Mouse (Mus musculus): Measurements from ENCODE around the gene Magi2. TPM values are rescaled to one million over a fixed set of nuclear protein-coding genes. Genes with fewer than 3 reads are reported as not detected.

Gene Magi2
- polyA plus RNA-seq, 1 experiment from 2014 or later, result 4.6 TPM

DNA sequence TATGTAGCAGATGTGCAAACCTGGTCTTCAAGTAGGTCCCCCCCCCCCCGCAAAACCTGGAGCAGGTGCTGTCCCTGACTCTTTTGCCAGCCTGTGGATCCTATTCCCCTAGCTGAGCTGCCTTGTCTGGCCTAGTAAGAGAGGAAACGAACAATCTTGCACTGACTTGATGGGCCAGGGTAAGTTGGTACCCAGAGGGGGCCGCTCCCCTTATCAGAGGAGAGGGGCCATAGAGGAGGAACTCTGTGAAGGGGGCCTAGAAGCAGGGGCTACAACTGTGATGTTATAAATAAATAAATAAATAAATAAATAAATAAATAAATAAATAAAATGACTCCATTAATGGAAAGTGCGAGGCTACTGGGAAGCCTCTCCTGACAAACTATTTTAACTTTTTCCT is 848.0 kb downstream of the Magi2 start:
- H3K4me1 ChIP-seq (ENCODE audit: control insufficient read depth, insufficient read depth, low read length), result no peaks in the 10 kb centered on the region
- H3K4me2 ChIP-seq, result no peak overlapping the region
- H3K36me3 ChIP-seq (ENCODE audit: control insufficient read depth, insufficient read depth, low read length), result no peaks in the 10 kb centered on the region
- H3K9ac ChIP-seq (ENCODE audit: low read length), result no peak overlapping the region
- DNase-seq (ENCODE audit: low spot score, missing footprints) (no peak), ATAC-seq (ENCODE audit: low FRiP score) (no peak)
- H3K4me3 ChIP-seq (ENCODE audit: low read depth, low read length), result no peak overlapping the region
- no peaks in the 10 kb centered on the region for H3K27me3 ChIP-seq (ENCODE audit: control insufficient read depth, insufficient read depth, low read length)
- 95% methylated on average over 4 of the region's 4 CpGs for WGBS
- no peaks in the 10 kb centered on the region for H3K9me3 ChIP-seq (ENCODE audit: control insufficient read depth, low read length)
- no peak overlapping the region for H3K27ac ChIP-seq (ENCODE audit: low read depth, low read length)

- ATAC-seq (ENCODE audit: low FRiP score), result no peak
- 73% methylated on average over 7 of the region's 7 CpGs for WGBS
These were observed 852.1 kb downstream of the Magi2 start for GRCm38 (mm10) chr5:20078931-20079330.

DNA sequence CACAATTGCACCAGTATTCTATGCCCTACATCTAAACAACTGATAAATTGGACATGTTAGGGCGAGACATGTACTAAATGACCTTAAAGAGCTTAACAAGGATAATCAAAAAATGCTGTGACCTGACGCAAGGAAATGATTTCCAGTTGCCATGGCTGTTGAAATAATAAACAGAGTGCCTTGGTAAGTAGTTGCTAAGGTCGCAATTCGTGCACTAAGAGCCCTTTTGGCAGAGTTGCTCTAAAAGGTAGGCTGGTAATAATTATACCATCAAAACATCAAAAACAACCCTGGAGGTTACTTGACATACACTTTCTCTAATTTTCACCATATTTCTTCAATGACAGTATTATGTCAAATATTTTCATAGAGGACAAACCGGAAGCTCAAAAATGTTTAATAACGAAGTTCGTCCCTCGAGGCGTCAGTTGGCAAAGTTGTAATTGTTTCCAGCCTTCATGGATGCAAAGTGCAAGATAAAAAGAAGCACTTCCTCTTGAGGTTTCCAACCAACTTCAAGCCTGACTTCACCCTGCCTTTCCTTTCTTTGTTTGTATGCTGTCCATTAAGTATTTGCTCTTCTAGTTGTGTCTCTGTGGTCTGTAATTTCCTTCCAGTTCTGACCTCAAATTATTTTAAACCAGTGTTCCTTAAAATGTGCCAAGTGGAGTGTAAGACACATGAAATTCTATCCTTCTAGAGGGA is 853.9 kb downstream of the Magi2 start:
- Histone ChIP-seq H3K9ac (ENCODE audit: low read length) (no peak overlapping the region), H3K4me2 (no peak overlapping the region), H3K9me3 (ENCODE audit: control insufficient read depth, low read length) (no peaks in the 10 kb centered on the region), H3K4me1 (ENCODE audit: control insufficient read depth, insufficient read depth, low read length) (no peaks in the 10 kb centered on the region), H3K36me3 (ENCODE audit: control insufficient read depth, insufficient read depth, low read length) (no peaks in the 10 kb centered on the region), H3K27ac (ENCODE audit: low read depth, low read length) (no peak overlapping the region), H3K4me3 (ENCODE audit: low read depth, low read length) (no peak overlapping the region), H3K27me3 (ENCODE audit: control insufficient read depth, insufficient read depth, low read length) (no peaks in the 10 kb centered on the region)
- DNase-seq (ENCODE audit: low spot score, missing footprints) (no peak), ATAC-seq (ENCODE audit: low FRiP score) (no peak)
- WGBS, result 83% methylated on average over 9 of the region's 9 CpGs

More at GRCm38 (mm10) chr5:20078931-20079330, 852.1 kb downstream of the Magi2 start:
- H3K4me2 ChIP-seq, result no peak overlapping the region
- no peak overlapping the region for H3K9ac ChIP-seq (ENCODE audit: low read length)
- H3K9me3 ChIP-seq (ENCODE audit: control insufficient read depth, low read length), result no peaks in the 10 kb centered on the region
- no peak for DNase-seq (ENCODE audit: low spot score, missing footprints)
- no peaks in the 10 kb centered on the region for H3K27me3 ChIP-seq (ENCODE audit: control insufficient read depth, insufficient read depth, low read length)
- H3K4me3 ChIP-seq (ENCODE audit: low read depth, low read length), result no peak overlapping the region
- no peaks in the 10 kb centered on the region for H3K36me3 ChIP-seq (ENCODE audit: control insufficient read depth, insufficient read depth, low read length)
- H3K27ac ChIP-seq (ENCODE audit: low read depth, low read length), result no peak overlapping the region
- H3K4me1 ChIP-seq (ENCODE audit: control insufficient read depth, insufficient read depth, low read length), result no peaks in the 10 kb centered on the region

- H3K4me2 ChIP-seq, result no peak overlapping the region
- H3K9me3 ChIP-seq (ENCODE audit: control insufficient read depth, low read length), result no peaks in the 10 kb centered on the region
- no peak overlapping the region for H3K9ac ChIP-seq (ENCODE audit: low read length)
- ATAC-seq (ENCODE audit: low FRiP score) (no peak), DNase-seq (ENCODE audit: low spot score, missing footprints) (no peak)
- H3K36me3 ChIP-seq (ENCODE audit: control insufficient read depth, insufficient read depth, low read length), result no peaks in the 10 kb centered on the region
- H3K27me3 ChIP-seq (ENCODE audit: control insufficient read depth, insufficient read depth, low read length), result no peaks in the 10 kb centered on the region
- no peaks in the 10 kb centered on the region for H3K4me1 ChIP-seq (ENCODE audit: control insufficient read depth, insufficient read depth, low read length)
- WGBS, result 92% methylated on average over 1 of the region's 1 CpGs
- H3K27ac ChIP-seq (ENCODE audit: low read depth, low read length), result no peak overlapping the region
- no peak overlapping the region for H3K4me3 ChIP-seq (ENCODE audit: low read depth, low read length)
These were observed 855.5 kb downstream of the Magi2 start for GRCm38 (mm10) chr5:20082368-20082767.

DNA sequence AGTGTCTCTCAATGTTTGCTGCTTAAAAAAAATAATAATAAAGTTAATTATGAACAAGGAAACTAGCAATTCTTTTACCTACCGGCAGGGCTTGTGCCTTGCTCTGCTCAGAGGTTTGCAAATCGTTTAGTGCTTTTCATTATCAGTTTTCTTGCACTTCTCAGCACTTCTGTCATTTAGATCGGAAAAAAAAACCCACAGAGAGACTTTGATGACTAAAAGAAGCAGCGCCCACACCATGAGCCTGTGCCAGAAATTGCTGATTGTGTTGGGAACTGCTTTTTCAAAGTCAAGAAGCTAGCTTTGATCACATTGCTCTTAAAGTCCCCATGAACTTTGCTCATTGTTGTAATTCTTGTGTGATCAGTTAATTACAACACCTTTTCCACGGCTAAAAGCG is 860.2 kb downstream of the Magi2 start:
- Histone ChIP-seq H3K4me3 (ENCODE audit: low read depth, low read length) (no peak overlapping the region), H3K9ac (ENCODE audit: low read length) (no peak overlapping the region), H3K9me3 (ENCODE audit: control insufficient read depth, low read length) (no peaks in the 10 kb centered on the region), H3K4me1 (ENCODE audit: control insufficient read depth, insufficient read depth, low read length) (no peaks in the 10 kb centered on the region), H3K36me3 (ENCODE audit: control insufficient read depth, insufficient read depth, low read length) (no peaks in the 10 kb centered on the region), H3K27ac (ENCODE audit: low read depth, low read length) (no peak overlapping the region), H3K4me2 (no peak overlapping the region), H3K27me3 (ENCODE audit: control insufficient read depth, insufficient read depth, low read length) (no peaks in the 10 kb centered on the region)
- 72% methylated on average over 6 of the region's 6 CpGs for WGBS
- DNase-seq (ENCODE audit: low spot score, missing footprints) (no peak), ATAC-seq (ENCODE audit: low FRiP score) (no peak)

- DNase-seq (ENCODE audit: low spot score, missing footprints) (no peak), ATAC-seq (ENCODE audit: low FRiP score) (no peak)
- Histone ChIP-seq H3K4me1 (ENCODE audit: control insufficient read depth, insufficient read depth, low read length) (no peaks in the 10 kb centered on the region), H3K27ac (ENCODE audit: low read depth, low read length) (no peak overlapping the region), H3K4me2 (no peak overlapping the region), H3K9me3 (ENCODE audit: control insufficient read depth, low read length) (no peaks in the 10 kb centered on the region), H3K4me3 (ENCODE audit: low read depth, low read length) (no peak overlapping the region), H3K9ac (ENCODE audit: low read length) (no peak overlapping the region), H3K36me3 (ENCODE audit: control insufficient read depth, insufficient read depth, low read length) (no peaks in the 10 kb centered on the region), H3K27me3 (ENCODE audit: control insufficient read depth, insufficient read depth, low read length) (no peaks in the 10 kb centered on the region)
These were observed 877.0 kb downstream of the Magi2 start for GRCm38 (mm10) chr5:20103869-20104268.

- WGBS, result 75% methylated on average over 3 of the region's 3 CpGs
- Histone ChIP-seq H3K4me1 (ENCODE audit: control insufficient read depth, insufficient read depth, low read length) (no peaks in the 10 kb centered on the region), H3K27ac (ENCODE audit: low read depth, low read length) (no peak overlapping the region)
These were observed 877.7 kb downstream of the Magi2 start for GRCm38 (mm10) chr5:20104496-20104895.

DNA sequence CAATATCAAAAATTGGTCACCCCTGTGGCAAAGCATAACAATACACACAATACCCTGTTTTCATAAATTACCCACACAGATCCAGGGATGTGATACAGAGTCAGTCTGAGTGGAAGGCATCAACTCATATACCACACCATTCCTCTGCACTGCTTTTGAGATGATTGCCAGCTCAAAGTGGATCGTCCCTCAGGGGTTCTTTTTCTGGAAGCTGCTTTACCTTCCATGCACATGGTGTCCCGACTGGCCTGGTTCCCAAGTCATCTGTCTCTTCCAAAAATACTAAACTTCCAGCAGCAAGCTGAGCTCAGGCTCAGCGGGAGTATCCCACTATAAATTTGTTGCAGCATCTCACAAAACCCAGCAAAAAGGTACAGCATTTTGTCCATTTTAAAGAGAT is 882.7 kb downstream of the Magi2 start:
- no peaks in the 10 kb centered on the region for H3K36me3 ChIP-seq (ENCODE audit: control insufficient read depth, insufficient read depth, low read length)
- no peak overlapping the region for H3K4me3 ChIP-seq (ENCODE audit: low read depth, low read length)
- ATAC-seq (ENCODE audit: low FRiP score), result no peak
- H3K9ac ChIP-seq (ENCODE audit: low read length), result no peak overlapping the region
- no peak overlapping the region for H3K27ac ChIP-seq (ENCODE audit: low read depth, low read length)
- no peak for DNase-seq (ENCODE audit: low spot score, missing footprints)
- H3K27me3 ChIP-seq (ENCODE audit: control insufficient read depth, insufficient read depth, low read length), result no peaks in the 10 kb centered on the region
- WGBS, result 88% methylated on average over 3 of the region's 3 CpGs
- no peaks in the 10 kb centered on the region for H3K4me1 ChIP-seq (ENCODE audit: control insufficient read depth, insufficient read depth, low read length)
- no peaks in the 10 kb centered on the region for H3K9me3 ChIP-seq (ENCODE audit: control insufficient read depth, low read length)
- H3K4me2 ChIP-seq, result no peak overlapping the region

More at GRCm38 (mm10) chr5:20104496-20104895, 877.7 kb downstream of the Magi2 start:
- Histone ChIP-seq H3K9me3 (ENCODE audit: control insufficient read depth, low read length) (no peaks in the 10 kb centered on the region), H3K27me3 (ENCODE audit: control insufficient read depth, insufficient read depth, low read length) (no peaks in the 10 kb centered on the region), H3K4me3 (ENCODE audit: low read depth, low read length) (no peak overlapping the region), H3K9ac (ENCODE audit: low read length) (no peak overlapping the region), H3K4me2 (no peak overlapping the region), H3K36me3 (ENCODE audit: control insufficient read depth, insufficient read depth, low read length) (no peaks in the 10 kb centered on the region)
- no peak for DNase-seq (ENCODE audit: low spot score, missing footprints)
- no peak for ATAC-seq (ENCODE audit: low FRiP score)

- no peak overlapping the region for H3K9ac ChIP-seq (ENCODE audit: low read length)
- no peak overlapping the region for H3K4me2 ChIP-seq
- H3K4me1 ChIP-seq (ENCODE audit: control insufficient read depth, insufficient read depth, low read length), result no peaks in the 10 kb centered on the region
- H3K36me3 ChIP-seq (ENCODE audit: control insufficient read depth, insufficient read depth, low read length), result no peaks in the 10 kb centered on the region
- DNase-seq (ENCODE audit: low spot score, missing footprints) (no peak), ATAC-seq (ENCODE audit: low FRiP score) (no peak)
- WGBS, result 84% methylated on average over 3 of the region's 3 CpGs
- no peak overlapping the region for H3K4me3 ChIP-seq (ENCODE audit: low read depth, low read length)
- no peaks in the 10 kb centered on the region for H3K9me3 ChIP-seq (ENCODE audit: control insufficient read depth, low read length)
- H3K27ac ChIP-seq (ENCODE audit: low read depth, low read length), result no peak overlapping the region
- no peaks in the 10 kb centered on the region for H3K27me3 ChIP-seq (ENCODE audit: control insufficient read depth, insufficient read depth, low read length)
These were observed 890.3 kb downstream of the Magi2 start for GRCm38 (mm10) chr5:20117156-20117555.
